ENCODE assay signal across 8 mouse cellular contexts in genomic region chr5:117978159-117978697, GRCm38 (mm10). TPM values are rescaled to one million over a fixed set of nuclear protein-coding genes. Genes with fewer than 3 reads are reported as not detected.
DNase-seq lines count a peak whose midpoint lies in the region; ATAC-seq and TF ChIP-seq lines count a peak whose summit lies in the region.

No protein-coding gene starts in this region.

- peak overlapping the region; percentile 50 for H3K27ac ChIP-seq in testis, adult 2 months (ENCODE audit: control insufficient read depth, insufficient read depth, low read depth, low read length)
- peak overlapping the region; percentile 33; the same call in 1 of the 2 replicates for H3K27ac ChIP-seq in liver, embryonic 15.5 days (replicated peaks)

- peak overlapping the region; percentile 92 for H3K4me2 ChIP-seq in liver, embryonic 15.5 days

- peaks cover 3% of the 10 kb centered on the region for H3K4me1 ChIP-seq in testis, adult 2 months (ENCODE audit: control insufficient read depth, insufficient read depth, low read length)
- peaks cover 51% of the 10 kb centered on the region for H3K4me1 ChIP-seq in liver, embryonic 15.5 days (replicated peaks)

- TF ChIP-seq CTCF in testis, adult 2 months (IDR thresholded peaks at IDR 0.05; ENCODE audit: control insufficient read depth, insufficient read depth, insufficient replicate concordance, low read depth, low read length) = no peak

- intact Hi-C loops in left cerebral cortex, postnatal 4 days (cut with DNase I) = no loop called here

- WGBS in liver, embryonic 15.5 days (ENCODE audit: insufficient replicate concordance) = 60% methylated on average over 17 of the region's 17 CpGs

- no peaks in the 10 kb centered on the region for H3K27me3 ChIP-seq in testis, adult 2 months (ENCODE audit: control insufficient read depth, insufficient read depth, low read length)
- peaks cover 28% of the 10 kb centered on the region for H3K27me3 ChIP-seq in liver, embryonic 15.5 days

- ATAC-seq in liver, embryonic 15.5 days (ENCODE audit: insufficient read depth) = no peak

- H3K36me3 ChIP-seq in testis, adult 2 months (ENCODE audit: control insufficient read depth, insufficient read depth, low read length) = no peaks in the 10 kb centered on the region
- H3K36me3 ChIP-seq in liver, embryonic 15.5 days (replicated peaks) = peaks cover 18% of the 10 kb centered on the region; the same call in 1 of the 2 replicates

- DNase-seq in adrenal gland, postnatal 10 days = peak; percentile 61
- no peak for DNase-seq in adrenal gland, postnatal 4 days (ENCODE audit: low spot score in 2 of 2)
- no peak for DNase-seq in testis, postnatal 14 days (ENCODE audit: low spot score)
- no peak for DNase-seq in natural killer cell, adult 2 months (ENCODE audit: low spot score in 2 of 2)
- DNase-seq in left cerebral cortex, postnatal 4 days = no peak
- no peak for DNase-seq in gastrocnemius, postnatal 25 days

- no peaks in the 10 kb centered on the region for H3K9me3 ChIP-seq in liver, embryonic 15.5 days (replicated peaks)

- TF ChIP-seq POLR2A in testis, adult 2 months (IDR thresholded peaks at IDR 0.05; ENCODE audit: control insufficient read depth, low read depth, low read length) = 0 out of 2 replicates have a peak, but pooled peaks have one; percentile 24

- H3K9ac ChIP-seq in liver, embryonic 15.5 days = no peak overlapping the region

- H3K4me3 ChIP-seq in testis, adult 2 months (ENCODE audit: control insufficient read depth, low read depth, low read length) = peak overlapping the region; percentile 28
- peak overlapping the region; percentile 83 for H3K4me3 ChIP-seq in liver, embryonic 15.5 days (replicated peaks)

RNA-seq across cellular contexts. Expression of gene Fbxo21, which starts 1.7 kb away (rescaled TPM):
- total RNA-seq in adrenal gland, postnatal 10 days (2021) = 100 to 1,000 TPM; 114 to 115 TPM
- total RNA-seq in adrenal gland, postnatal 4 days (2021) = 10 to 100 TPM; 89.3 to 94.4 TPM
- polyA plus RNA-seq in testis, adult 2 months (2012; rRNA removed) = 40.4 and 51.1 TPM in 2 replicates
- 14.2 and 17.2 TPM in 2 replicates for polyA plus RNA-seq in liver, embryonic 15.5 days (2015; fragmentation: Nextera tagmentation; extraction: Ambion mirVana)
- 100 to 1,000 TPM; 146 to 169 TPM for total RNA-seq in left cerebral cortex, postnatal 4 days (2021)
- total RNA-seq in gastrocnemius, postnatal 25 days (2021) = 10 to 100 TPM in 1 of 2 experiments, 1 to 10 TPM in 1; 8.1 to 12.9 TPM

RNA-seq across cellular contexts. Expression of gene Tesc, which starts 49.3 kb away (rescaled TPM):
- total RNA-seq in adrenal gland, postnatal 10 days (2021) = 10 to 100 TPM; 54.4 to 61.5 TPM
- 10 to 100 TPM; 53.7 to 60.8 TPM for total RNA-seq in adrenal gland, postnatal 4 days (2021)
- polyA plus RNA-seq in testis, adult 2 months (2012; rRNA removed) = 2.7 and 3.3 TPM in 2 replicates
- 1.6 and 2.2 TPM in 2 replicates for polyA plus RNA-seq in liver, embryonic 15.5 days (2015; fragmentation: Nextera tagmentation; extraction: Ambion mirVana)
- 1 to 10 TPM; 3.7 to 5.4 TPM for total RNA-seq in left cerebral cortex, postnatal 4 days (2021)
- total RNA-seq in gastrocnemius, postnatal 25 days (2021) = 1 to 10 TPM in 1 of 2 experiments, under 1 TPM in 1; 0.28 to 1.0 TPM

Comparison
In these comparisons a context has a peak if more than half of its experiments do, and no peak if none do; other contexts are left out.
1. RNA of gene Fbxo21, which starts 1.7 kb away (total RNA-seq): 146 to 169 TPM in left cerebral cortex, postnatal 4 days, 114 to 115 TPM in adrenal gland, postnatal 10 days and 89.3 to 94.4 TPM in adrenal gland, postnatal 4 days; 8.1 to 12.9 TPM in gastrocnemius, postnatal 25 days; every median in the first group is over 4 times any median in the second.
2. RNA of gene Tesc, which starts 49.3 kb away (total RNA-seq): 54.4 to 61.5 TPM in adrenal gland, postnatal 10 days and 53.7 to 60.8 TPM in adrenal gland, postnatal 4 days; 3.7 to 5.4 TPM in left cerebral cortex, postnatal 4 days and 0.28 to 1.0 TPM in gastrocnemius, postnatal 25 days; every median in the first group is over 4 times any median in the second.